Mouse (Mus musculus): ENCODE data around the gene Kctd18.

Kctd18 gene

GRCm38 (mm10) chr1:57989052-57989600 is 29.6 kb downstream of the Kctd18 start:
- DNase-seq (ENCODE audit: low spot score), result no peak

- no peak for DNase-seq (ENCODE audit: low spot score)
Observed at GRCm38 (mm10) chr1:57976860-57977259, 41.9 kb downstream of the Kctd18 start.

GRCm38 (mm10) chr1:57971588-57971987 is 47.2 kb downstream of the Kctd18 start:
- DNase-seq (ENCODE audit: low spot score), result no peak

- DNase-seq (ENCODE audit: low spot score), result peak; percentile 95
Observed at GRCm38 (mm10) chr1:57969327-57970271, 49.2 kb downstream of the Kctd18 start.

- DNase-seq (ENCODE audit: low spot score), result no peak
Observed at GRCm38 (mm10) chr1:57955774-57956173, 63.0 kb downstream of the Kctd18 start.

- no peak for DNase-seq (ENCODE audit: low spot score)
Observed at GRCm38 (mm10) chr1:57954376-57954765, 64.4 kb downstream of the Kctd18 start.

GRCm38 (mm10) chr1:57953586-57954375 is 65.0 kb downstream of the Kctd18 start:
- no peak for DNase-seq (ENCODE audit: low spot score)

- DNase-seq (ENCODE audit: low spot score), result no peak
Observed at GRCm38 (mm10) chr1:57952509-57952908, 66.2 kb downstream of the Kctd18 start.

GRCm38 (mm10) chr1:57949716-57950115 is 69.0 kb downstream of the Kctd18 start:
- DNase-seq (ENCODE audit: low spot score), result no peak

GRCm38 (mm10) chr1:57949195-57949594 is 69.6 kb downstream of the Kctd18 start:
- DNase-seq (ENCODE audit: low spot score), result no peak

- DNase-seq (ENCODE audit: low spot score), result no peak
Observed at GRCm38 (mm10) chr1:57947552-57948347, 71.0 kb downstream of the Kctd18 start.

GRCm38 (mm10) chr1:57942215-57942614 is 76.5 kb downstream of the Kctd18 start:
- DNase-seq (ENCODE audit: low spot score), result no peak

GRCm38 (mm10) chr1:57941734-57942133 is 77.0 kb downstream of the Kctd18 start:
- no peak for DNase-seq (ENCODE audit: low spot score)

GRCm38 (mm10) chr1:57941095-57941494 is 77.7 kb downstream of the Kctd18 start:
- no peak for DNase-seq (ENCODE audit: low spot score)

GRCm38 (mm10) chr1:57940691-57941090 is 78.1 kb downstream of the Kctd18 start:
- no peak for DNase-seq (ENCODE audit: low spot score)

GRCm38 (mm10) chr1:57934287-57934686 is 84.5 kb downstream of the Kctd18 start:
- DNase-seq (ENCODE audit: low spot score), result no peak

GRCm38 (mm10) chr1:57918567-57918966 is 100.2 kb downstream of the Kctd18 start:
- DNase-seq (ENCODE audit: low spot score), result no peak

GRCm38 (mm10) chr1:57917342-57917741 is 101.4 kb downstream of the Kctd18 start:
- no peak for DNase-seq (ENCODE audit: low spot score)

- no peak for DNase-seq (ENCODE audit: low spot score)
Observed at GRCm38 (mm10) chr1:57911561-57911960, 107.2 kb downstream of the Kctd18 start.

GRCm38 (mm10) chr1:57906312-57906711 is 112.4 kb downstream of the Kctd18 start:
- DNase-seq (ENCODE audit: low spot score), result no peak

GRCm38 (mm10) chr1:57905912-57906311 is 112.8 kb downstream of the Kctd18 start:
- DNase-seq (ENCODE audit: low spot score), result no peak
